Mouse (Mus musculus): ENCODE data around the gene Dnah17.

The Dnah17 gene

GRCm38 (mm10) chr11:118015381-118016145 is 114.9 kb downstream of the Dnah17 start:
- DNase-seq = no peak

GRCm38 (mm10) chr11:118014391-118014995 is 115.9 kb downstream of the Dnah17 start:
- DNase-seq = no peak

GRCm38 (mm10) chr11:118013339-118013738 is 117.1 kb downstream of the Dnah17 start:
- no peak for DNase-seq

DNA sequence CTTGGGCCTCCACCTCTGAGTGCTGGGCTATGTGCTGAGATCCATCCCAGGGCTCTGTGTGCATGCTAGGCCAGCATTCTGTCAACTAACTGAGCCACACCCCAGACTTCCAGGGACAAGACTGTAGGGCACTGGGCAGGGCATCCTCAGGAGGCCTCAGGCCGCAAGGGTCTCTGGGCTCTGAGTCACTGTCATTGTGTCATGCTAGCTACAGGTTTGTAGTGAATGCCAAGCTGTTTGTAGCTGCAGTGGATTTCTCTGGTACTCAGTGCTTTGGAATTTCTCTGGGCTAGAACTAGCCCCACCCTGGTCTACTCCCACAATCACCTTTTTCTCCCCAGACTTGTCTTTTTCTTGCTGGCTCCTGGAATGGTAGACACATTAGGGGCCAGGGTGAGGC is 117.8 kb downstream of the Dnah17 start:
- no peak for DNase-seq

DNA sequence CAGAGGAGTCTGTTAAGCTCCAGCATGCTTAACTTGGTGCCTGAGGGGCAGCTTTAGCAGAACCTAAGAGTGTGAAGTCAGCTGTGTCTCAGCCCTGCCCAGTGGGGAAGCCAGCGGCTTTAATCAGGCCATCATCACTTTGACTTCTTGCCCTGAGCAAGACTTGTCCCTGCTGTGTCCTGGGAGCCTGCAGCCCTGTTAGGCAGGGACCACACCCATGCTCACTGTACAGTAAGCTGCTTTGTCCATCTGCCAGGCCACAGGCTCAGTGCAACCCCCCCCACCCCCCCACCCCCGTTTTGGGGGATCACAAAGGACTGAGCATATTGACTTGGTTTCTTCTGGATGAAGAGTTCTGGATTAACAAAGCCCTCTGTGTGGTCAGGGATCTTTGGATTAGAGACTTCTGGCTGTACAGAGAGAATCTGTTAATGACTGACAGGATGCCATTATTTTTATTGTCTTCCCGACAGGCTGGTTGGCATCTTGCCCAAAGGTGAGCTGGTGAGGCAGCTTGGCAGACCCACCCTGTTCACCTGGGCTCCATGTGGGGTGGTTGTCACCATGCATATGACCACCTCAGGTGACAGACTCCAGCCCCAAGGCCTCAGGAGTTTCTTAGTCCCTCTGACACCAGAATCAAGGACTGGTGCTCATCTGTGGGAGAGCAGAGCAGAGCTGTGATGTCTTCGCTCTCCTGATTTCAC is 120.4 kb downstream of the Dnah17 start:
- DNase-seq = peak; percentile 25

DNA sequence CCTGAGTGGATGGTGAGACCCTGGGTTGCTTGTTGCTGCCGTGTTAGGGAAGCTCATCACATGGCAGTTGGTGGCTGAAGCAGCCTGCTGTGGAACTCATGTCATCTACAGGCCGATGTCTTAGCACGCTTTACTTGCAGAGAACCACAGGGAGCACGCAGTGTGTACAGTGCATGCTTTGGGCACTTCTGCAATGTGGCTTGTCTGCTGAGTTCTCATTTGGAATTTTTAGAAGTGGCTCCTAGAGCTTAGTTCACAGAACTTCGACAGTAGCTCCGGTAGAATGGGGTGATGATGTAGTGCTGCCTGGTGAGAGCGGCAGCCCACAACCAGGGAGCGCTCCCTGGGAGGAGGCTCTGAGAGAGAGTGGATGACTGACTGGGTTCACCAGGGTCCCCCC is 121.6 kb downstream of the Dnah17 start:
- no peak for DNase-seq

DNA sequence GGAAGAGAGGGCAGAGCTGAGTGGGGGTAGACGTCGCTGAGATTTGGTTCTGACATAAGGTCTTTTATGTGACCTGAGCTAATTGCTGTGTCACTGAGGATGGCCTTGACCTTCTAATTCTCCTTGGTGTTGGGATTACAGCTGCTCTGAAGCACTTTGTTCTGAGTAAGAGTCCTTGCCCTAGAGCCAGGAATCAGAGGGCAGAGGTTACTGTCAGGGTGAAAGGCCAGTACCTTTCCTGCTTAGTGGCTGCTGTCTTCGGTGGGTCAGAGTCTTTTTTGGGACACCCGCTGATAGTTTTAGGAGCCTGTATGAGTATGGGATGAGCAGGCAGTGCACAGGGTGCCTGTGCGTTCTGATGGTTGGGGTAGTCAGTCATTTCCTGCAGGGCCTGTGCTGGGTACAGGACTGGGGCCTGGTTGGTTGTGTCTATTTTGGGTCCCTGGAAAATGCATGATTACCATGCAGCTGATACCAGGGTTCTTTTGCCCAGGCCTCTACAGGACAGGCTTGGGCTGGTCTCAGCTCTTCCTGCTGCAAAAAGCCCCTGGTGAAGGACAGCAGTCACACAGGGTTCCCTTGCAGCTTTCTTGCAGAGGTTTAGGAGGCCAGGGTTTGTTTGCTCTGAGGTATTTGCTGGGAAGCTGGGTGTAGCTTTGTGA is 122.2 kb downstream of the Dnah17 start:
- no peak for DNase-seq

- DNase-seq = no peak
Observed at GRCm38 (mm10) chr11:118007460-118008143, 122.8 kb downstream of the Dnah17 start.

GRCm38 (mm10) chr11:118004217-118004616 is 126.2 kb downstream of the Dnah17 start:
- peak; percentile 45 for DNase-seq

- peak; percentile 28 for DNase-seq
Observed at GRCm38 (mm10) chr11:118003718-118004117, 126.7 kb downstream of the Dnah17 start.

DNA sequence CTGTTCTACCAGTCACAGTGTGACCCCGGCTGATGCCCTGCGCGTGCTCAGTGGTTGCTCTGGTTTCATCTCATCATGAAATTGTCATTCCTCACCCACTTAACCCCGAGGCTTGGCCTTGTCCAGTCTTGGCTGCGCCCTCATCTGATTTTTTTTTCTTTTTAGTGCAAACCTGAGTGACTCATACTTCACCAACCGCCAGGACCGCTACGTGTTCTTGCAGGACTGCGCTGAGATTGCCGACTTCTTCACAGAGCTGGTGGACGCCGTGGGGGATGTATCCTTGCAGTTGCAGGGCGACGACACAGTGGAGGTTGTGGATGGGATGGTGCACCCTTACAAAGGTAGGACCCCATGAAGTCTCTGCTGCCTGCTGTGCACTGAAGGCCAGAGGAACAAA is 127.3 kb downstream of the Dnah17 start:
- DNase-seq = no peak

DNA sequence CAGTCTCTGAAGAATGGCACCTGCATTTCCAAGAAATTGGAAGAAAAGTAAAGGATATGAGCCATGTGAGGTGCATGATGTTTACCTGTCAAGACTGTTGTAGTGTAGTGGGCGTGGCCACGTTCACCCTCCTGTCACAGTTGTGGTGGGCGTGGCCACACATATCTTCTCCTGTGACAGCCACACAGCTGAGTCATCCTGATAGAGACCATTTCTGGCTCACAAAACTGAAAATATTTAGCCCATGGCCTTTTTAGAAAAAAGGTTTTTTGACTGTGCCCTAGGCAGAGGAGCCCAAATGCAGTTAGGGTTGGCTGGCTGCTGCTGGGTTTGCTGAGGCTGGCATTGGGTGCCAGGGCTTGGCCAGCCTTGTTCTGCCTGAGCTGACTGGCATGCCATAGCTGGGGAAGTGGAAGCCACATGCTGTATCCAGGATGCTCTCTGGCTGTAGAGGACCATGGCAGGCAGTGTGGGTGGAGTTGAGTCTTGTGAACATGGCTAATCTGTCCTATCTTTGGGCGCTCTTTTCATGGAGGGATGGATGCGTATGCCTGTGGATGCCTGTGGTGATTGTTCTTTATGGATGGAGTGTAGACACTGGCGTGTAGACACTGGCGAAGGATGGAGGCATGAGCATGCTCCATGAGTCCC is 129.7 kb downstream of the Dnah17 start:
- no peak for DNase-seq

DNA sequence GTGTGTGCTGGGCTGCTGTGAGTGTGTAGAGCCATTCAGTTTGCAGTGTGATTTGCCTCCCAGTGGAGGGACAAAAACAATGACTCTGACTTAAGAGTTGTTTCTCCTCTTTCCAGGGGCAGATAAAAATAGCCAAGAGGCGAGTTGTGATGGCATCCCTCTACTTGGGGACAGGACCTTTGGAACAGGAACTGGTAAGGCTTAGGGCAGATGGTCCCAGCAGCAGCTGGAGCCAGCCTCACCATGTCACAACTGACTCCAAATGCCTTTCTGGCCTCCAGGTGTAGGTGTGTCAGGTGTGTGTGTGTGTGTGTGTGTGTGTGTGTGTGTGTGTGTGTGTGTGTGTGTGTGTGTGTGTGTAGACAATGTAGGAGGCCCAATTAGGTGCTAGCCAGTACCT is 130.4 kb downstream of the Dnah17 start:
- DNase-seq = no peak

DNA sequence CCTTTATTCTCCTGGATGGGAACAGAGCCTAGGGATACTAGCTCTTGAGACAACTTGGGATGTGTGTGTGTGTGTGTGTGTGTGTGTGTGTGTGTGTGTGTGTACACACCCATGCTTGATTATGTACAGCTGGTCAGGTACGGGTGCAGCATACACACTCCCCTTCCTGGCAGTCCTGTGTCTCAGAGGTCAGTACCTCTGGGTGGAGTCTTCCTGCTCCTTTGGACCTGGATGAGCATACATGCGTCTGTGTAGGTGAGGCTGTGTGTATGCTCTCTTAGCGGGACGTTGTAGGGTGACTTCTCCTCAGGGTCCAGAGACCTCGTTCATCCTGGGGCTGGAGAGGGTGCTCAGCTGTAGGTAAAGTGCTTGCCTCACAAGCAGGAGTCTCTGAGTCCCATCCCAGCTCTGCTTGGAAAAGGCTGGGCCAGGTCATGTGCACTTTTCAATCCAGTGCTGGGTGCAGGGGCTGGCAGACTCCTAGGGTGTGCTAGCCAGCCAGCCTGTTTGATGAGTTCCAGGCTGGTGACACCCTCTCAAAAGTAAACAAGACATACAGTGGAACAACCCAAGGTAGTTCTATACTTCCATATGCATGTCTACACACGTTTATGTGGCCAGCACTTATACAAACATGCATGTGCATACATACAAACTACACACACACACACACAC is 131.0 kb downstream of the Dnah17 start:
- DNase-seq = no peak

DNA sequence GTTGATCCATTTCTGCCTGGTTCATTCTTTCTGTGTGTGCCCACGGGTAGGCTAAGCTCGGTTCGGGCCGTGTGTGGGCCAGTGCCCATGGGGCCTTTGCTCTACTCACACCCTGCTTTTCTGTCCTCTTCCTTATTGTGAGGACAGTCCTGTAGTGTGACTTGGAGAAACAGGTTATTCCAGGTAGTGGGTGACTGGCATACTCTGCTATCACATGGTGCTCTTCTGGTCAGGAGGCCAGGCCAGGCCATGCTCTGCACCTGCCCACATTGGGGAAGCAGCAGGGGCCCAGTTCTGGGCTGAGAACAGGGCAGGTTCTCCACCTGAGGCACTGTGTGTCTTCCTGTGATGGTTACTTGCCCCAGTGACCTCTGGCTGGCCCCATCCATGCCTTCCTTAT is 132.1 kb downstream of the Dnah17 start:
- no peak for DNase-seq

DNA sequence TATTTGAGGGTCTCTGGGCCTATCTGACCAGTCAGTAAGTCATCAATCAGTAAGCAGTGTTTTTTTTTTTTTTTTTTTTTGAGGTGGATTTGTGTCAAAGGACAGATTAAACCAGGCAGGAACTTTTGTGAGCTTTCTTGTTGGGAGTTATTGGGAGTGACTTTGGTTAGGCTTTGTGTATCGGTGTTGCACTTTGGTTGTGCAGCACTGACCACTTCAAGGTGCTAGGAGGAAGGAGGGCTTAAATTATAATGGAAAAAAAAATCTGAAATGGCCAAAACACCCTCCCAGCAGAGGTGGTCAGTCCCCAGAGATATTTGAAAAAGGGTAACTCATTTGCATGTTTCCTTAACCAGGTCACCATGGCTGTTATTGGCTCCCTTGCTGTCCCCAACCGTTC is 133.3 kb downstream of the Dnah17 start:
- no peak for DNase-seq

DNA sequence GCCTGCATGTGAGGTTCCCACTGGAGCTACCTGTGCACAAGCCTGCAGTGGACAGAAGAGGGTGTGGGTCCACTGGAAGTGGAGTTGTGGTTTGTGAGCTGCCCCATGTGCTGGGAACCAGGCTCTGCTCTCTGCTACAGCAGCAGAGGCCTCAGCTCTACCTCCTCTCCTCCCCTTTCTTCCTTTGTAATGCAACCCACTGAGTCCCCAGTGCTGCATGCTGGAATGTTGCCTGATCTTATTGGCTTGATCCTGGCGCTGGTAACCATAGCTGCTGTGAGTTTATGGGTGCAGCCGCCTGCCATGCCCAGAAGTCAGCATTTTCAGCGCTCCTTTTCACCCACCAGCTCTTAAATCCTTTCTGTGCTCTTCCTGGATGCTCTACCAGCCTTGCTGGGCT is 134.4 kb downstream of the Dnah17 start:
- DNase-seq = no peak

- DNase-seq = no peak
Observed at GRCm38 (mm10) chr11:117995661-117996060, 134.8 kb downstream of the Dnah17 start.

DNA sequence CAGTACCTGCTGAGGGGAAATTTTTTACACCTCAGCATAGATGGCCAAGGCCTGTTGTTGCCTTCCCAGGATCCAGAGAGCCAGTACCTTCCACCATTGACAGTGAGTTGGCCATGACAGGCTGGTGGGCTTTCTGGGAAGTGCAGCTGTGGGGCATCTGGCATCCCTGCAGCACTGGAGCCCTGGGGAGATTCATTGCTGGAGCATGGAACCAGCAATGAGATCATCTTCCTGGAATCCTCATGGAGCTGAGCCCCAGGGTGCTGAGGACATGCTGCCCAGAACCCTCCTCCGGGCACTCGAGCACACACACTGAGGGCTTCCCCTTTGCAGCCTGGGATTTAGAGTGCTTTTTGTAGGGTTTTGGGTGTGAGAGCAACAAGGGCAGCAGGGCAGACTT is 135.2 kb downstream of the Dnah17 start:
- no peak for DNase-seq

- peak; percentile 58 for DNase-seq
Observed at GRCm38 (mm10) chr11:117994250-117995057, 136.0 kb downstream of the Dnah17 start.

Measured in kidney, adult 9 months (tissue).